In the genomic region with DNA sequence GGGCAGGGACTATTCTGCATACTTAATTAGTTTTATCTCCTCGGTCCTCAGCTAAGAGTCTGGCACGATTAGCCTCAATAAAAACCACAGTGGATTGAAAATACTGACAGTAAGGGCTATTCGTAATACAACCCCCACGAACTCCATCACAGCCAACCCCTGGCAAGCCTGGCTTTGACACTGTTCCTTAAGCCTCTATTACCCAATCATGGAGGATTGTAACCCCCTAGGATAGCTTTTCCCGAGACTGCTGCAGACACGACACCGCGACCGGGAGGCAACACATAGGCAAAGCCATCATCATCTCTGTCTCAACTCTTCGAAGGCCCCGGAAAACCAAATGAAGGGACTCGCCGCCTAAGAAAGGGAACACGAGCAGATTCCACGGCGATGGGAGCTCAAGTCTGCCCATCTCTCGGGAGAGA, we compare ENCODE assay signal across 8 mouse cellular contexts. TPM values are rescaled to one million over a fixed set of nuclear protein-coding genes. Genes with fewer than 3 reads are reported as not detected.
A peak's percentile ranks its signal among the peaks of the same experiment; 100 is the strongest.
DNase-seq lines count a peak whose midpoint lies in the region; ATAC-seq and TF ChIP-seq lines count a peak whose summit lies in the region.

No protein-coding gene starts in this region.

- H3K9ac ChIP-seq in kidney, embryonic 15.5 days: peak overlapping the region; percentile 84
- H3K9ac ChIP-seq in forebrain, embryonic 16.5 days (replicated peaks; ENCODE audit: low read depth, low read length): peak overlapping the region; percentile 88
- H3K9ac ChIP-seq in liver, postnatal 0 days (replicated peaks): peak overlapping the region; percentile 88
- H3K9ac ChIP-seq in stomach, postnatal 0 days (ENCODE audit: low read length): peak overlapping the region; percentile 90

- no peak for ATAC-seq in kidney, embryonic 15.5 days (replicated peaks; ENCODE audit: low FRiP score)
- no peak for ATAC-seq in forebrain, embryonic 16.5 days
- ATAC-seq in liver, postnatal 0 days: no peak
- ATAC-seq in stomach, postnatal 0 days (ENCODE audit: low FRiP score, low TSS enrichment): no peak

- peaks cover 22% of the 10 kb centered on the region for H3K36me3 ChIP-seq in kidney, embryonic 15.5 days
- H3K36me3 ChIP-seq in forebrain, embryonic 16.5 days (ENCODE audit: control insufficient read depth, insufficient read depth): peaks cover 6% of the 10 kb centered on the region; the same call in 1 of the 2 replicates
- H3K36me3 ChIP-seq in liver, postnatal 0 days (replicated peaks; ENCODE audit: insufficient read depth, low read length): peaks cover 5% of the 10 kb centered on the region
- H3K36me3 ChIP-seq in stomach, postnatal 0 days (ENCODE audit: control insufficient read depth, insufficient read depth, low read length): 0 out of 2 replicates have a peak, but pooled peaks cover 4% of the 10 kb centered on the region

- H3K4me1 ChIP-seq in kidney, embryonic 15.5 days: peaks cover 9% of the 10 kb centered on the region
- peaks cover 18% of the 10 kb centered on the region for H3K4me1 ChIP-seq in forebrain, embryonic 16.5 days (replicated peaks; ENCODE audit: control insufficient read depth, insufficient read depth, low read length)
- peaks cover 22% of the 10 kb centered on the region for H3K4me1 ChIP-seq in liver, postnatal 0 days (ENCODE audit: insufficient read depth)
- H3K4me1 ChIP-seq in stomach, postnatal 0 days (replicated peaks; ENCODE audit: control insufficient read depth, insufficient read depth): no peaks in the 10 kb centered on the region

- no peak for TF ChIP-seq CTCF in liver, postnatal 0 days (IDR thresholded peaks at IDR 0.05; ENCODE audit: low read depth)
- TF ChIP-seq CTCF in stomach, postnatal 0 days (IDR thresholded peaks at IDR 0.05; ENCODE audit: low read depth): no peak

- DNase-seq in kidney, postnatal 14 days: no peak
- DNase-seq in R1 (ENCODE audit: low read depth, low spot score): peak; percentile 46
- DNase-seq in liver, postnatal 0 days: no peak
- no peak for DNase-seq in stomach, postnatal 0 days (ENCODE audit: low spot score)
- DNase-seq in thymus, postnatal 0 days (ENCODE audit: low spot score): no peak
- no peak for DNase-seq in left cerebral cortex, adult 18-20 months (ENCODE audit: low spot score in 2 of 2)

- TF ChIP-seq EP300 in liver, postnatal 0 days (IDR thresholded peaks at IDR 0.05; ENCODE audit: low read depth): no peak
- TF ChIP-seq EP300 in stomach, postnatal 0 days (optimal IDR thresholded peaks at IDR 0.05): no peak

- peak overlapping the region; percentile 82 for H3K4me3 ChIP-seq in kidney, embryonic 15.5 days (replicated peaks)
- H3K4me3 ChIP-seq in forebrain, embryonic 16.5 days (replicated peaks; ENCODE audit: low read length): peak overlapping the region; percentile 89
- peak overlapping the region; percentile 94 for H3K4me3 ChIP-seq in liver, postnatal 0 days (ENCODE audit: low read depth, low read length)
- peak overlapping the region; percentile 91 for H3K4me3 ChIP-seq in stomach, postnatal 0 days (ENCODE audit: low read depth, low read length)

- H3K27ac ChIP-seq in kidney, embryonic 15.5 days: peak overlapping the region; percentile 96
- H3K27ac ChIP-seq in forebrain, embryonic 16.5 days (ENCODE audit: low read length): peak overlapping the region; percentile 95
- H3K27ac ChIP-seq in liver, postnatal 0 days (ENCODE audit: low read depth): peak overlapping the region; percentile 90
- H3K27ac ChIP-seq in stomach, postnatal 0 days (replicated peaks): peak overlapping the region; percentile 94

- peak overlapping the region; percentile 66 for H3K4me2 ChIP-seq in kidney, embryonic 15.5 days
- peak overlapping the region; percentile 89 for H3K4me2 ChIP-seq in forebrain, embryonic 16.5 days (ENCODE audit: low read length)
- H3K4me2 ChIP-seq in liver, postnatal 0 days (ENCODE audit: low read depth, low read length): peak overlapping the region; percentile 91
- H3K4me2 ChIP-seq in stomach, postnatal 0 days (replicated peaks; ENCODE audit: low read depth): peak overlapping the region; percentile 62

- no peaks in the 10 kb centered on the region for H3K9me3 ChIP-seq in kidney, embryonic 15.5 days (replicated peaks)
- no peaks in the 10 kb centered on the region for H3K9me3 ChIP-seq in forebrain, embryonic 16.5 days (ENCODE audit: control insufficient read depth, low read length)
- no peaks in the 10 kb centered on the region for H3K9me3 ChIP-seq in liver, postnatal 0 days (ENCODE audit: low read length)
- H3K9me3 ChIP-seq in stomach, postnatal 0 days (ENCODE audit: control insufficient read depth, low read length): no peaks in the 10 kb centered on the region

- no peaks in the 10 kb centered on the region for H3K27me3 ChIP-seq in kidney, embryonic 15.5 days
- H3K27me3 ChIP-seq in forebrain, embryonic 16.5 days (replicated peaks; ENCODE audit: control insufficient read depth, insufficient read depth, low read length): no peaks in the 10 kb centered on the region
- H3K27me3 ChIP-seq in liver, postnatal 0 days (ENCODE audit: insufficient read depth, low read length): no peaks in the 10 kb centered on the region
- no peaks in the 10 kb centered on the region for H3K27me3 ChIP-seq in stomach, postnatal 0 days (ENCODE audit: control insufficient read depth, insufficient read depth, low read length)

- under 1% methylated on average over 17 of the region's 17 CpGs for whole genome bisulfite sequencing in kidney, embryonic 15.5 days
- WGBS in forebrain, embryonic 16.5 days: under 1% methylated on average over 17 of the region's 17 CpGs
- WGBS in liver, postnatal 0 days (ENCODE audit: insufficient replicate concordance): 1% methylated on average over 17 of the region's 17 CpGs
- WGBS in stomach, postnatal 0 days: under 1% methylated on average over 17 of the region's 17 CpGs

RNA-seq across cellular contexts. Expression of gene Ddx50, which starts 0.6 kb away (rescaled TPM):
- polyA plus RNA-seq in kidney, embryonic 15.5 days (2015; fragmentation: Nextera tagmentation; extraction: Ambion mirVana): 122 and 126 TPM in 2 replicates
- polyA plus RNA-seq in forebrain, embryonic 16.5 days (2015; fragmentation: Nextera tagmentation; extraction: Ambion mirVana): 104 and 109 TPM in 2 replicates
- 33.7 and 35.3 TPM in 2 replicates for polyA plus RNA-seq in liver, postnatal 0 days (2015; fragmentation: Nextera tagmentation; extraction: Ambion mirVana)
- polyA plus RNA-seq in stomach, postnatal 0 days (2015; fragmentation: Nextera tagmentation; extraction: Ambion mirVana): 80.6 and 81.2 TPM in 2 replicates
- polyA plus RNA-seq in thymus, postnatal 0 days (2015; fragmentation: Nextera tagmentation; extraction: Ambion mirVana): 95.0 and 108 TPM in 2 replicates
- total RNA-seq in left cerebral cortex, adult 18-20 months (2021): 100 to 1,000 TPM in 1 of 2 experiments, 10 to 100 TPM in 1; 89.0 to 101 TPM

RNA-seq across cellular contexts. Expression of gene Ddx21, which starts 48.3 kb away (rescaled TPM):
- 24.2 and 24.6 TPM in 2 replicates for polyA plus RNA-seq in kidney, embryonic 15.5 days (2015; fragmentation: Nextera tagmentation; extraction: Ambion mirVana)
- polyA plus RNA-seq in forebrain, embryonic 16.5 days (2015; fragmentation: Nextera tagmentation; extraction: Ambion mirVana): 18.7 and 22.9 TPM in 2 replicates
- 7.2 and 8.3 TPM in 2 replicates for polyA plus RNA-seq in liver, postnatal 0 days (2015; fragmentation: Nextera tagmentation; extraction: Ambion mirVana)
- polyA plus RNA-seq in stomach, postnatal 0 days (2015; fragmentation: Nextera tagmentation; extraction: Ambion mirVana): 11.1 and 11.2 TPM in 2 replicates
- 29.8 and 29.9 TPM in 2 replicates for polyA plus RNA-seq in thymus, postnatal 0 days (2015; fragmentation: Nextera tagmentation; extraction: Ambion mirVana)
- total RNA-seq in left cerebral cortex, adult 18-20 months (2021): 10 to 100 TPM; 21.1 to 21.3 TPM
